ENCODE assay signal across 9 mouse cellular contexts in genomic region chr7:45191803-45192363, GRCm38 (mm10). TPM values are rescaled to one million over a fixed set of nuclear protein-coding genes. Genes with fewer than 3 reads are reported as not detected.
A peak's percentile ranks its signal among the peaks of the same experiment; 100 is the strongest.
DNase-seq lines count a peak whose midpoint lies in the region; ATAC-seq and TF ChIP-seq lines count a peak whose summit lies in the region.
"Had no signal": no experiment of that assay in that cellular context is flagged by ENCODE, and none has a peak within 500 bp of the region (broad histone marks: within the 10 kb centered on the region; RNA-seq: fewer than 3 reads in every experiment).

No protein-coding gene starts in this region.

- TF ChIP-seq EP300 in heart, adult 2 months (IDR thresholded peaks at IDR 0.05; ENCODE audit: insufficient read depth, low read depth, low read length) = no peak

- intact Hi-C loops in left cerebral cortex, postnatal 4 days (cut with DNase I) = no loop called here
- intact Hi-C loops in left cerebral cortex, postnatal 25 days (cut with DNase I) = no loop called here
- intact Hi-C loops in heart, adult 2 months (cut with DNase I) = no loop called here

- no peak overlapping the region for H3K4me3 ChIP-seq in heart, adult 2 months
- no peak overlapping the region for H3K4me3 ChIP-seq in forebrain, embryonic 16.5 days (replicated peaks; ENCODE audit: low read length)

- peak; percentile 79 for DNase-seq in left cerebral cortex, postnatal 4 days
- DNase-seq in left cerebral cortex, postnatal 25 days (ENCODE audit: low spot score in 2 of 2) = no peak
- peak; percentile 79 to 85 for DNase-seq in cerebellum, adult 18-20 months
- DNase-seq in forelimb bud, embryonic 11.5 days (ENCODE audit: low read depth, low spot score) = peak; percentile 75
- no peak for DNase-seq in heart, adult 2 months
- DNase-seq in thymus, adult 18-20 months = no peak

- H3K79me2 ChIP-seq in heart, adult 2 months (replicated peaks; ENCODE audit: control insufficient read depth, insufficient read depth, low read length) = no peaks in the 10 kb centered on the region

- no peaks in the 10 kb centered on the region; the same call in 1 of the 2 replicates for H3K4me1 ChIP-seq in heart, adult 2 months (ENCODE audit: control insufficient read depth, insufficient read depth, low read length)
- H3K4me1 ChIP-seq in forebrain, embryonic 16.5 days (replicated peaks; ENCODE audit: control insufficient read depth, insufficient read depth, low read length) = no peaks in the 10 kb centered on the region

- H3K27me3 ChIP-seq in heart, adult 2 months (ENCODE audit: control insufficient read depth, insufficient read depth, low read length) = peaks cover 5% of the 10 kb centered on the region; the same call in 1 of the 2 replicates
- 0 out of 2 replicates have a peak, but pooled peaks cover 2% of the 10 kb centered on the region for H3K27me3 ChIP-seq in forebrain, embryonic 16.5 days (replicated peaks; ENCODE audit: control insufficient read depth, insufficient read depth, low read length)

- H3K9me3 ChIP-seq in forebrain, embryonic 16.5 days (ENCODE audit: control insufficient read depth, low read length) = no peaks in the 10 kb centered on the region
- H3K9me3 ChIP-seq: G1E had no signal

- peak; percentile 27; the same call in 1 of the 2 replicates for ATAC-seq in megakaryocyte-erythroid progenitor cell, adult 5-6 weeks (replicated peaks; ENCODE audit: low FRiP score, low TSS enrichment, poor library complexity, severe bottlenecking)
- no peak for ATAC-seq in forebrain, embryonic 16.5 days

- TF ChIP-seq POLR2A in heart, adult 2 months (IDR thresholded peaks at IDR 0.05; ENCODE audit: insufficient read depth, low read depth, low read length) = no peak

- no peak overlapping the region for H3K9ac ChIP-seq in heart, adult 2 months (ENCODE audit: low read depth, low read length)
- no peak overlapping the region for H3K9ac ChIP-seq in forebrain, embryonic 16.5 days (replicated peaks; ENCODE audit: low read depth, low read length)

- no peak overlapping the region for H3K27ac ChIP-seq in heart, adult 2 months
- H3K27ac ChIP-seq in forebrain, embryonic 16.5 days (ENCODE audit: low read length) = no peak overlapping the region

- no peaks in the 10 kb centered on the region for H3K36me3 ChIP-seq in heart, adult 2 months (ENCODE audit: control insufficient read depth, insufficient read depth, low read length)
- no peaks in the 10 kb centered on the region for H3K36me3 ChIP-seq in forebrain, embryonic 16.5 days (ENCODE audit: control insufficient read depth, insufficient read depth)
- H3K36me3 ChIP-seq: G1E had no signal

- 23% methylated on average over 8 of the region's 8 CpGs for WGBS in heart, adult 2 months
- 22% methylated on average over 8 of the region's 8 CpGs for WGBS in forebrain, embryonic 16.5 days

- H3K4me2 ChIP-seq in forebrain, embryonic 16.5 days (ENCODE audit: low read length) = no peak overlapping the region

- TF ChIP-seq CTCF in heart, adult 2 months (IDR thresholded peaks at IDR 0.05) = no peak

RNA-seq across cellular contexts. Expression of gene Pth2, which starts 11.1 kb away (rescaled TPM):
- total RNA-seq in left cerebral cortex, postnatal 4 days (2021) = not detected
- total RNA-seq in left cerebral cortex, postnatal 25 days (2021) = not detected
- not detected in 2 replicates for total RNA-seq in megakaryocyte-erythroid progenitor cell, adult 5-6 weeks (2014; fragmentation: Nextera tagmentation)
- total RNA-seq in megakaryocyte-erythroid progenitor cell, adult 5-6 weeks (2017) = not detected in 2 replicates
- total RNA-seq in heart, adult 2 months (2021) = not detected
- not detected in 2 replicates for polyA plus RNA-seq in heart, adult 2 months (2012; rRNA removed)
- polyA plus RNA-seq in forebrain, embryonic 16.5 days (2015; fragmentation: Nextera tagmentation; extraction: Ambion mirVana) = 0.63 TPM in 1 of 2 replicates, not detected in the other
- total RNA-seq: G1E had no signal
- polyA plus RNA-seq: G1E had no signal

RNA-seq across cellular contexts. Expression of gene Gfy, which starts 12.5 kb away (rescaled TPM):
- under 1 TPM in 1 of 2 experiments, not detected in 1; 0.38 TPM for total RNA-seq in left cerebral cortex, postnatal 4 days (2021)
- total RNA-seq in left cerebral cortex, postnatal 25 days (2021) = under 1 TPM in 1 of 2 experiments, not detected in 1; 0.18 TPM
- not detected in 2 replicates for total RNA-seq in megakaryocyte-erythroid progenitor cell, adult 5-6 weeks (2014; fragmentation: Nextera tagmentation)
- 1.9 TPM in 1 of 2 replicates, not detected in the other for total RNA-seq in megakaryocyte-erythroid progenitor cell, adult 5-6 weeks (2017)
- not detected for total RNA-seq in heart, adult 2 months (2021)
- polyA plus RNA-seq in heart, adult 2 months (2012; rRNA removed) = not detected in 2 replicates
- 0.51 TPM in 1 of 2 replicates, not detected in the other for polyA plus RNA-seq in forebrain, embryonic 16.5 days (2015; fragmentation: Nextera tagmentation; extraction: Ambion mirVana)
- polyA plus RNA-seq: G1E had no signal

RNA-seq across cellular contexts. Expression of gene Ccdc155, which starts 12.8 kb away (rescaled TPM):
- total RNA-seq in left cerebral cortex, postnatal 4 days (2021) = 1 to 10 TPM; 1.1 to 1.9 TPM
- 1 to 10 TPM; 5.2 to 5.3 TPM for total RNA-seq in left cerebral cortex, postnatal 25 days (2021)
- total RNA-seq in megakaryocyte-erythroid progenitor cell, adult 5-6 weeks (2014; fragmentation: Nextera tagmentation) = 0.89 and 2.0 TPM in 2 replicates
- total RNA-seq in megakaryocyte-erythroid progenitor cell, adult 5-6 weeks (2017) = 0.52 and 1.1 TPM in 2 replicates
- not detected for total RNA-seq in heart, adult 2 months (2021)
- 0.06 and 0.12 TPM in 2 replicates for polyA plus RNA-seq in heart, adult 2 months (2012; rRNA removed)
- polyA plus RNA-seq in forebrain, embryonic 16.5 days (2015; fragmentation: Nextera tagmentation; extraction: Ambion mirVana) = 0.58 and 0.95 TPM in 2 replicates
- total RNA-seq: G1E had no signal
- polyA plus RNA-seq: G1E had no signal

RNA-seq across cellular contexts. Expression of gene Dkkl1, which starts 20.1 kb away (rescaled TPM):
- 10 to 100 TPM; 14.5 to 18.3 TPM for total RNA-seq in left cerebral cortex, postnatal 4 days (2021)
- 10 to 100 TPM; 25.1 to 29.2 TPM for total RNA-seq in left cerebral cortex, postnatal 25 days (2021)
- 32.2 and 40.5 TPM in 2 replicates for total RNA-seq in megakaryocyte-erythroid progenitor cell, adult 5-6 weeks (2014; fragmentation: Nextera tagmentation)
- 16.4 and 32.1 TPM in 2 replicates for total RNA-seq in megakaryocyte-erythroid progenitor cell, adult 5-6 weeks (2017)
- not detected for total RNA-seq in heart, adult 2 months (2021)
- polyA plus RNA-seq in heart, adult 2 months (2012; rRNA removed) = 0.37 and 0.73 TPM in 2 replicates
- polyA plus RNA-seq in forebrain, embryonic 16.5 days (2015; fragmentation: Nextera tagmentation; extraction: Ambion mirVana) = 1.1 and 2.2 TPM in 2 replicates
- polyA plus RNA-seq: G1E had no signal

RNA-seq across cellular contexts. Expression of gene Tead2, which starts 23.7 kb away (rescaled TPM):
- 10 to 100 TPM; 15.1 to 17.6 TPM for total RNA-seq in left cerebral cortex, postnatal 4 days (2021)
- 1 to 10 TPM; 2.8 to 5.5 TPM for total RNA-seq in left cerebral cortex, postnatal 25 days (2021)
- total RNA-seq in megakaryocyte-erythroid progenitor cell, adult 5-6 weeks (2014; fragmentation: Nextera tagmentation) = not detected in 2 replicates
- total RNA-seq in megakaryocyte-erythroid progenitor cell, adult 5-6 weeks (2017) = not detected in 2 replicates
- total RNA-seq in heart, adult 2 months (2021) = 10 to 100 TPM in 1 of 2 experiments, 1 to 10 TPM in 1; 6.2 to 10.8 TPM
- 13.1 and 14.0 TPM in 2 replicates for polyA plus RNA-seq in heart, adult 2 months (2012; rRNA removed)
- 73.1 and 79.5 TPM in 2 replicates for polyA plus RNA-seq in forebrain, embryonic 16.5 days (2015; fragmentation: Nextera tagmentation; extraction: Ambion mirVana)
- polyA plus RNA-seq: G1E had no signal

Comparison
In these comparisons a context has a peak if more than half of its experiments do, and no peak if none do; other contexts are left out.
1. DNase-seq: peak in left cerebral cortex, postnatal 4 days (single experiment), cerebellum, adult 18-20 months (2 of 2) and forelimb bud, embryonic 11.5 days (single experiment); none in left cerebral cortex, postnatal 25 days (0 of 2), heart, adult 2 months (0 of 2) and thymus, adult 18-20 months (0 of 2).